Mouse (Mus musculus) kidney, adult 8-10 months (tissue): ENCODE measurements at regions not wholly inside any gene's neighbourhood (a gene's known extent, or its start where the extent isn't known, plus 50 kb on each side); places are given as distances from the start of the nearest gene placed in this dataset.

ENCODE experiments used
- DNase-seq, 2 experiments: peaks; one replicate each; pipeline ENCODE4 v3.0.0; 2022

GRCm38 (mm10) chr8:26226612-26227528, 107.5 kb downstream of the Gm45692 start:
- no peak for DNase-seq

- peak; percentile 7 to 18 for DNase-seq
Measured at GRCm38 (mm10) chr8:26227529-26227895, 108.2 kb downstream of the Gm45692 start.

GRCm38 (mm10) chr8:26229548-26229947, 110.2 kb downstream of the Gm45692 start:
- no peak for DNase-seq

- no peak for DNase-seq
Measured at GRCm38 (mm10) chr8:26239075-26239474, 119.7 kb downstream of the Gm45692 start.

- DNase-seq, result no peak
Measured at GRCm38 (mm10) chr8:26239604-26240003, 120.3 kb downstream of the Gm45692 start.

- DNase-seq, result no peak
Measured at GRCm38 (mm10) chr8:26243743-26244142, 124.4 kb downstream of the Gm45692 start.

GRCm38 (mm10) chr8:26244308-26244707, 125.0 kb downstream of the Gm45692 start:
- DNase-seq, result no peak

GRCm38 (mm10) chr8:26255191-26255669, 135.9 kb downstream of the Gm45692 start:
- no peak for DNase-seq

- DNase-seq, result no peak
Measured at GRCm38 (mm10) chr8:26260294-26260693, 141.0 kb downstream of the Gm45692 start.

GRCm38 (mm10) chr8:26262536-26262935, 143.2 kb downstream of the Gm45692 start:
- no peak for DNase-seq

GRCm38 (mm10) chr8:26264869-26265321, 145.6 kb downstream of the Gm45692 start:
- DNase-seq, result no peak

GRCm38 (mm10) chr8:26265366-26265765, 146.0 kb downstream of the Gm45692 start:
- DNase-seq, result no peak

GRCm38 (mm10) chr8:26266384-26266783, 147.1 kb downstream of the Gm45692 start:
- DNase-seq, result no peak

- DNase-seq, result no peak
Measured at GRCm38 (mm10) chr8:26267569-26267968, 148.2 kb downstream of the Gm45692 start.

- peak in 1 of 2 experiments; percentile 4 for DNase-seq
Measured at GRCm38 (mm10) chr8:26268751-26269415, 149.5 kb downstream of the Gm45692 start.

GRCm38 (mm10) chr8:26272110-26272509, 152.8 kb downstream of the Gm45692 start:
- DNase-seq, result peak in 1 of 2 experiments; percentile 11

GRCm38 (mm10) chr8:26272675-26273414, 153.5 kb downstream of the Gm45692 start:
- DNase-seq, result no peak

GRCm38 (mm10) chr8:26273415-26273760, 154.1 kb downstream of the Gm45692 start:
- DNase-seq, result no peak

- no peak for DNase-seq
Measured at GRCm38 (mm10) chr8:26273792-26274191, 154.5 kb downstream of the Gm45692 start.

GRCm38 (mm10) chr8:26274481-26274880, 155.1 kb downstream of the Gm45692 start:
- DNase-seq, result no peak

- DNase-seq, result no peak
Measured at GRCm38 (mm10) chr8:26282156-26282935, 163.0 kb downstream of the Gm45692 start.

- no peak for DNase-seq
Measured at GRCm38 (mm10) chr8:26283957-26284356, 164.6 kb downstream of the Gm45692 start.
